Mouse (Mus musculus) olfactory bulb, adult 2 months (tissue): ENCODE data around the gene Mcrip2.

Experiments used
- CTCF ChIP-seq: fragments of 200-500 bp; IDR thresholded peaks from 2 replicates; pipeline ENCODE4 v1.5.1; 2012; ENCODE audit warnings: low read depth, mild to moderate bottlenecking, low read length, moderate library complexity; ENCODE audit not compliant: insufficient read depth
- POLR2A ChIP-seq: fragments of 200-500 bp; IDR thresholded peaks from 2 replicates; pipeline ENCODE4 v1.6.1; 2012; ENCODE audit warnings: mild to moderate bottlenecking, low read depth, low read length, moderate library complexity; ENCODE audit not compliant: insufficient read depth

DNA sequence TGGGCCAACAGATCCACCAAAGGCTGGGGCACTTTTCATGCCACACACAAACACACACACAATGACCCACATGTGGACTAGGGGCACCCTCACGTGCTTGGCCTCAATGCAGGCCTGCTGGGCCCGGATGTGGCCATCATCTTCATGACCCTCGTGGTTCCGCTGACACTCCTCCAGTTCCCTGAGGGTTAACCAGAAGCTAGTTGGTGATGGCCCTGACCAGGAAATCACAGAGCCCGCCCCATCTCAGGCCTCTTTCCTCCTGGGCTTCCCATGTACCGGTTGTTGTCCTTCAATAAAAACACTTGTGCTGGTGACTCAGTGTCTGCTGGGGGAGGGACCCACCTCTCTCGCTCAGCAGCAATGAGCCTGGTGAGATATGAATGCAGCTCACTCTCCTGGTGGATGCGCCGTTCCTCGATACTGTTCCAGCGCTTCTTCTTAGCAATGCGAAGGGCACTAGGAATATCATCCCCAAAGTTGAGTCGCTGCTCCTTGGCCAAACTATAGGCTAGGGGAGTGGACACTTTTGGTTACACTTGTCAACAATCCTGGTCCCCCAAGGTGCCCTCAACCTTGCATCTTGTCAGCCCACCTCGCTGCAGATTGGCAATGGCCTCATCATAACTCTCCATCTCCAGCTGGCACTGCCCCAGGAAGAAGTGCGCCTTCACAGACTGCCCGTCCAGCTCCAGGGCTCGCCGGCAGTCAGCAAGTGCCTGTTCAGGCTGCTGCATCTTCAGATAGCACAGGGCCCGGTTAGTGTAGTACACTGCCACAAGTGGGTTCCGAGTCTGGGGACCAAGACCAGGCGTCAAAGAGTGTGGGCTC is 36.9 kb downstream of the Mcrip2 start:
- TF ChIP-seq CTCF (no peak), POLR2A (no peak)
